Mouse (Mus musculus) G1E (cell line): ENCODE data around the gene Nphs1. TPM values are rescaled to one million over a fixed set of nuclear protein-coding genes. Genes with fewer than 3 reads are reported as not detected.
A peak's percentile ranks its signal among the peaks of the same experiment; 100 is the strongest.

ENCODE experiments used
- ATAC-seq: 2 replicates; pipeline ENCODE4 v1.8.0; 2016; ENCODE audit warnings: mild to moderate bottlenecking; ENCODE audit not compliant: insufficient number of reproducible peaks, poor library complexity, low FRiP score, severe bottlenecking; ENCODE audit errors: extremely low read depth
- DNase-seq: peaks from one replicate; pipeline ENCODE4 v3.0.0; 2012; ENCODE audit warnings: low spot score
- H3K27me3 ChIP-seq: 2 replicates; pipeline ENCODE4 v1.6.1; 2012; ENCODE audit warnings: mild to moderate bottlenecking, low read length, inconsistent platforms; ENCODE audit not compliant: insufficient read depth
- H3K36me3 ChIP-seq: replicated peaks from 2 replicates; pipeline ENCODE3; 2012; ENCODE audit warnings: mild to moderate bottlenecking, inconsistent platforms
- H3K4me1 ChIP-seq: 2 replicates; pipeline ENCODE4 v1.6.1; 2012; ENCODE audit warnings: low read depth, low read length, inconsistent platforms, mixed read lengths; ENCODE audit not compliant: insufficient read depth
- H3K4me3 ChIP-seq: 2 replicates; pipeline ENCODE4 v1.5.1; 2012; ENCODE audit warnings: low read depth, mild to moderate bottlenecking, inconsistent platforms, low read length, moderate library complexity, mixed read lengths
- H3K9me3 ChIP-seq: replicated peaks from 2 replicates; pipeline ENCODE4 v1.6.1; 2012; ENCODE audit warnings: inconsistent platforms
- CTCF ChIP-seq: IDR thresholded peaks from 2 replicates; pipeline ENCODE4 v1.5.1; 2012; ENCODE audit warnings: low read depth, low read length, inconsistent platforms, mixed read lengths
- GATA1 ChIP-seq: IDR thresholded peaks from 2 replicates; pipeline ENCODE4 v1.6.1; 2012; ENCODE audit warnings: borderline replicate concordance, low read length, inconsistent platforms, mixed read lengths
- GATA2 ChIP-seq: IDR thresholded peaks from 2 replicates; pipeline ENCODE4 v1.6.1; 2012; ENCODE audit warnings: low read depth, low read length, inconsistent platforms, borderline replicate concordance
- POLR2AphosphoS5 ChIP-seq: IDR thresholded peaks from 2 replicates; pipeline ENCODE4 v1.6.1; 2012; ENCODE audit warnings: low read depth, low read length, inconsistent platforms; ENCODE audit not compliant: insufficient replicate concordance
- TAL1 ChIP-seq: conservative IDR thresholded peaks from 2 replicates; pipeline ENCODE4 v1.6.1; 2012; ENCODE audit warnings: low read depth, low read length, inconsistent platforms, mixed read lengths
- polyA plus RNA-seq: library from polyadenylated mRNA; stranded (reverse); fragments of >175 nt; gene quantifications from 2 replicates; pipeline ENCODE4 v1.2.3, GENCODE M21; 2012
- total RNA-seq, 2 experiments: library from RNA; stranded (forward) in 1 of 2; stranded (reverse) in 1 of 2; fragments of 200-1000 nt in 1 of 2; fragments of >200 nt in 1 of 2; fragmentation: Nextera tagmentation in 1 of 2; gene quantifications; 2 replicates each; pipeline ENCODE4 v1.2.3; 2014 to 2017

Gene Nphs1
- total and polyA plus RNA-seq, 3 experiments: 0.11 TPM; not detected in 2

DNA sequence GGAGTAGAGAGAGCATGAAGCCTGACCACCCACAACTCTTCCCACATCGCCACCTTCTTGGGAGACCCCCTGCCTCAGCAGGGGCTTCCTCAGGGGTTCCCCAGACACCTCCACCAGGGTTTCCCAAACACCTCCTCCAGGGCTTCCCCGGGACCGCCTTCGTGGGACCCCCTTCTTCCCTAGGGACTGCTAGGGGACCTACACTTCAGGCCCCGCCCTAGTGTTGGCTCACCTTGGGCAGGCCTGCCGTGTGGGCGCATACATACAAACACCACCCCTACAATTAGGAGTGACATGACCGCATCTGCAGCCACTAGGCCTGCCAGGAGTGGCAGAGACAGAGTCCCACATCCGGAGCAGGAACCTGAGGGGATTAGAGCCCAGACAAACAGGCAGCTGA is 40.3 kb upstream of the Nphs1 start:
- no peak for TF ChIP-seq CTCF
- TF ChIP-seq GATA2: no peak
- no peak for TF ChIP-seq TAL1
- no peak for TF ChIP-seq GATA1
- no peak for TF ChIP-seq POLR2AphosphoS5
- ATAC-seq (no peak), DNase-seq (no peak)
- no peaks in the 10 kb centered on the region for H3K36me3 ChIP-seq
- H3K4me1 ChIP-seq: peaks cover 38% of the 10 kb centered on the region
- peaks cover 5% of the 10 kb centered on the region; the same call in 1 of the 2 replicates for H3K27me3 ChIP-seq
- no peaks in the 10 kb centered on the region for H3K9me3 ChIP-seq
- H3K4me3 ChIP-seq: no peak overlapping the region

DNA sequence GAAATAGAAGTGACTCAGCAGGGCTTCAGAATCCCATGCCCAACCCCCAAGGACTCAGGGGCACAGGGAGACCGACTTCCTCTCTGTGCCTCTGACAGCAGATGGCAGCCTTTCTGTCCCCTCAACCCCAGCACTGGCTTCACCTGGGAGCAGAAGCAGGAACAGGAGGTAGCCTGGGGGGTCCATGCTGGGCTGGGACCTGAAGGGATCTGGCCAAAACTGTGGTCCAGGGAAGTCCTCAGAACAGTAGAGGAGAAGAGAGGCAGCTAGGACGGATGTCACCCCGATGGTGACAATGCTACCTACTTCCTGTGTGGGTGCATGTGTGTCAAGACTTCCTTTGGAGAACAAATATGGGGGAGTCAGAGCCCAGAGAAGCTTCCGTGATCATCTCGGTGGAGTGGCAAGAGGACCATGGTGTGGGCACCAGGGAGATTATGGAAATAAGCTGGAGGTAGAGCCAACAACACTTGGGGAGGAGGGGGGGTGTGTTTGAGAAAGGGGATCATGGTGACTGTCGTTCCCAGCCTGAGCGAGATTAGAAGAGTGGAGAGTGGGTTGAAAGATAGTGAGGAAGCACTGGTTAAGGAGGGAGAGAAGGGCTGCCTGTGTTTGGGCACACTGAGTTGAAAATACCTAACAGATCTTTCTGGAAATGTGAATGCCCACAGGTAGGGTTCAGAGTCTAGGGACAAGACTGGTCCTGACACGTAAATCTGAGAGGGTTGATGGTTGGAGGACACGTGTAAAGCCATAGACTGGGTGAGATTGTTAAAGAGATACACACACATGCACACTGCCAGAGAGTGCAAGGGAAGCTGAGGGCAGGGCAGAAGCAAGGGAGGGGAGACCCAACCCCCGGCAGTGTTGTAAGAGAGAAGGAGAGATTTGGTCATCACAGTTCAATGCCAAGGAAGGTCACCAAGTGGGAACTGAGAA is 38.3 kb upstream of the Nphs1 start, which contains the start of gene Hcst:
Hcst (minus strand) TSS at position 294 of the 939 bp plus-strand sequence.
- ATAC-seq (peak; percentile 61), DNase-seq (peak; percentile 43)
- TF ChIP-seq GATA2: no peak
- no peak for TF ChIP-seq POLR2AphosphoS5
- TF ChIP-seq CTCF: no peak
- peaks cover 39% of the 10 kb centered on the region for H3K4me1 ChIP-seq
- H3K36me3 ChIP-seq: peaks cover 16% of the 10 kb centered on the region
- H3K27me3 ChIP-seq: 0 out of 2 replicates have a peak, but pooled peaks cover 2% of the 10 kb centered on the region
- H3K9me3 ChIP-seq: no peaks in the 10 kb centered on the region
- peak within 1 kb of the TSS; percentile 51; the same call in 1 of the 2 replicates for H3K4me3 ChIP-seq

DNA sequence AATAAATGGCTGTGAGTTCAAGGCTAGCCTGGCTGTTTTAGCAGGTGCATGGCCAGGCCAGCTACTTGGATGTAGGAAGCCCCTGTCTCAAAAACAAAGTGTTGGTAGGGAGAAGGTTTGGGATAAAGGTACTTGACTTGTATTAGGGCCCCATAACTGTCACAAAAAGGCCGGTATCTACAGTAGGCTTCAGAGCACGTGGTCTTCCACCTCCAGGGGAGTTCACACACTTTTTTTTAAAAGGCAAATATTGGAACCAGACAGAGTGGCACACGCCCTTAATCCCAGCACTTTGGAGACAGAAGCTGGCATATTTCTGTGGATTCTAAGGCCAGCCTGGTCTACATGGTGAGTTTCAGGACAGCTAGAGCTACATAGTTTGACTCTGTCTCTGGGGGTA is 37.4 kb upstream of the Nphs1 start:
- no peak overlapping the region for H3K4me3 ChIP-seq
- H3K27me3 ChIP-seq: 0 out of 2 replicates have a peak, but pooled peaks cover 2% of the 10 kb centered on the region
- TF ChIP-seq TAL1 (no peak), GATA2 (no peak), POLR2AphosphoS5 (no peak), GATA1 (no peak), CTCF (no peak)
- H3K9me3 ChIP-seq: no peaks in the 10 kb centered on the region
- ATAC-seq: no peak
- H3K36me3 ChIP-seq: peaks cover 25% of the 10 kb centered on the region
- no peak for DNase-seq
- peaks cover 39% of the 10 kb centered on the region for H3K4me1 ChIP-seq

DNA sequence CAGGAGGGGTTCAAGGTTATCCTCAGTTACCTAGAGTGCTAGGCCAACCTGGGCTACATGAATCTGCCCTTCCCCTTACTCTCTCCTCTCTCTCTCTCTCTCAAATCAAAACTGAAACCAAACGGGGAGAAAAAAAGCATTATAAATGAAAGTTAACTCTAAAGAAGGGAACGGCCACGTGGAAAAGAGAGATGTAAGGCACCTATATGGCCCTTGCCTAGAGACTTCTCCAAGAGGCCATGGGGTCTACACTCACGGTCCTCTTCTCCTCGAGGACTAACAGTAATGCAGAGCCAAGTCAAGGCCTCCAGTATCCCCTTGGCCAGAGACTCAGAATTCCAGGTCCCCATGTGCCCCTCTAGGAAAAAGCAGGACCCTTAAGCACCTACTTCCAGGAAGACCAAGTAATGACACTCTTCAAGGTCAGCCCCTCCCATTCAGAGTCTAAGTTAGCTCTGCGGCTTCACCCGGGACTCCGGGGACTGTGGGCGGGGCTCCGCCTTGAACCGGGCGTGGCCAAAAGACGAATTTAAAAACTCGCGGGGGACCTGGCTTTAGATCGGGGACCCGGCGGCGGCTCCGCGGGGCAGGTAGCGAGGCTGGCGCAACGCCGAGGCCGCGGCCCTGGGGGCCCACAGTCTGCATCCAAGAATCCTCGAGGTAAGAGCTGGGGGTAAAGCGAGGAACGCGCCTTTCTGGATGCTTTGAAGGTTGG is 36.8 kb upstream of the Nphs1 start, which contains the start of gene Nfkbid:
Nfkbid (plus strand) TSS at position 558 of the 715 bp plus-strand sequence.
- H3K9me3 ChIP-seq: no peaks in the 10 kb centered on the region
- H3K4me1 ChIP-seq: peaks cover 39% of the 10 kb centered on the region
- DNase-seq: peak; percentile 67
- ATAC-seq: peak; percentile 38; the same call in 1 of the 2 replicates
- peak within 1 kb of the TSS; percentile 70 for H3K4me3 ChIP-seq
- no peak for TF ChIP-seq GATA2
- TF ChIP-seq GATA1: no peak
- no peak for TF ChIP-seq CTCF
- 0 out of 2 replicates have a peak, but pooled peaks cover 2% of the 10 kb centered on the region for H3K27me3 ChIP-seq
- peaks cover 30% of the 10 kb centered on the region for H3K36me3 ChIP-seq

DNA sequence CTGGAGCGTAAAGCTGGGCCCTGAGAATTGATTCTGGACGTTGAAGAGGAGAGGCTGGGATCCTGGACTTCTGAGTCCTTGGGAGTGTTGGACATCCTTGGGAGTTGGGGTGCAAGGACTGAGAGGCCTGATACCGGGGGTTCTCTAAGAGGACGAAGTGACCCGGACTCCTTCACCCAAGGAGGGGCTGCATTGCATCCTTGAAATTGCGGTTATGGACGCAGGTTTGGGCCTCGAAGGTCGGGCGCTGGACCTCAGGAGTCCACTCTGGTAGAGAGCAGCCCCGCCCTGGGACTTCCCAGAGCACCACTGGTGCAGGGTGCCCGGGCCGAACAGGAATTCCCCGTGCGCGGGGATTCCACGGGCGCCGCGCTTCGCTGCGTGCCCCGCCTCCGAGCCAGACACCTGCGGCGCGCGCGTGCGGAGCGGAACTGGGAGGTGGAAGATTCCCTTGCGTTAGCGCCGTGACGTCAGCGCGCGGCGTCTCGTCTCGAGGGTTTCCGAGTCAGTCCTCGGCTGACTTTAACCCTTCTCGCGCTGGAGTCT is 36.2 kb upstream of the Nphs1 start:
- H3K36me3 ChIP-seq: peaks cover 34% of the 10 kb centered on the region
- H3K27me3 ChIP-seq: 0 out of 2 replicates have a peak, but pooled peaks cover 2% of the 10 kb centered on the region
- peak overlapping the region; percentile 70 for H3K4me3 ChIP-seq
- no peak for ATAC-seq
- H3K9me3 ChIP-seq: no peaks in the 10 kb centered on the region
- DNase-seq: no peak
- no peak for TF ChIP-seq POLR2AphosphoS5
- TF ChIP-seq TAL1: no peak
- TF ChIP-seq CTCF: no peak
- no peak for TF ChIP-seq GATA1
- no peak for TF ChIP-seq GATA2
- peaks cover 39% of the 10 kb centered on the region for H3K4me1 ChIP-seq

DNA sequence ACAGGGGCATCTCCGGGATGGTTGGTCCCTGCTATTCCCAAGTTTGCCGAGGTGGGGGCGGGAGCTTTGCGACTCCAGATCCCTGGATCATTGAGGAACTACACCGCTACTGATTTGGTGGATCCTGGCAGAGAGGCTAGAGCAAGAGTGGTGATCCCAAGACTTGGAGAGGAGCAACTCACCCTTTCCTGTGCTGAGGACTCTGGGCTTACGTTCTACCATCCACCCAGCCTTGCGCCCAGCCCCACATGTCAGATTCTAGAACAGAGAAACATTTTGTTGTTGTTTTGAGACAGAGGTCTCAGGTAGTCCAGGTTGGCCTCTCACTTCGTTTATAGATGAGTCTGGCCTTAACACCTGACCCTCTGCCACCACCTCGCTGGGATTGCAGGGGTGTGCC is 35.6 kb upstream of the Nphs1 start:
- ATAC-seq (no peak), DNase-seq (no peak)
- H3K4me1 ChIP-seq: peaks cover 39% of the 10 kb centered on the region
- 0 out of 2 replicates have a peak, but pooled peaks cover 2% of the 10 kb centered on the region for H3K27me3 ChIP-seq
- H3K9me3 ChIP-seq: no peaks in the 10 kb centered on the region
- TF ChIP-seq POLR2AphosphoS5 (no peak), TAL1 (no peak), GATA2 (no peak), GATA1 (no peak)
- peaks cover 40% of the 10 kb centered on the region for H3K36me3 ChIP-seq
- H3K4me3 ChIP-seq: peak overlapping the region; percentile 70
